Mouse (Mus musculus) myocyte (in vitro differentiated cells): ENCODE results near the gene Agbl2. TPM values are rescaled to one million over a fixed set of nuclear protein-coding genes. Genes with fewer than 3 reads are reported as not detected.

Experiments
- H3K27me3 ChIP-seq: one replicate; pipeline ENCODE4 v1.6.1; 2011; ENCODE audit not compliant: control insufficient read depth, insufficient read depth, insufficient read length
- H3K36me3 ChIP-seq: one replicate; pipeline ENCODE4 v1.6.1; 2011; ENCODE audit not compliant: control insufficient read depth, insufficient read depth
- H3K4me2 ChIP-seq: one replicate; pipeline ENCODE4 v1.6.1; 2011; ENCODE audit warnings: low read depth, control low read depth
- H3K4me3 ChIP-seq: one replicate; pipeline ENCODE4 v1.5.1; 2011; ENCODE audit warnings: mild to moderate bottlenecking, control low read depth, moderate library complexity
- H3K79me2 ChIP-seq: one replicate; pipeline ENCODE4 v1.6.1; 2011; ENCODE audit not compliant: control insufficient read depth, insufficient read depth
- H3ac ChIP-seq: one replicate; pipeline ENCODE4 v1.6.1; 2011; ENCODE audit not compliant: control insufficient read depth, insufficient read length
- CEBPB ChIP-seq: IDR thresholded peaks from 2 replicates; pipeline ENCODE4 v1.6.1; 2011; ENCODE audit warnings: mild to moderate bottlenecking, moderate library complexity; ENCODE audit not compliant: poor library complexity, insufficient read depth, severe bottlenecking
- E2F4 ChIP-seq: IDR thresholded peaks from one replicate; pipeline ENCODE4 v1.6.1; 2011; ENCODE audit warnings: mild to moderate bottlenecking, control low read depth, moderate library complexity; ENCODE audit not compliant: insufficient read depth
- MAX ChIP-seq: IDR thresholded peaks from one replicate; pipeline ENCODE4 v1.6.1; 2011; ENCODE audit warnings: low read depth, mild to moderate bottlenecking, control low read depth
- MYOD1 ChIP-seq, 3 experiments: IDR thresholded peaks; one replicate each; pipeline ENCODE4 v1.6.1; 2011; ENCODE audit warnings: control low read depth in 2 of 3, low read depth in 2 of 3, mild to moderate bottlenecking in 2 of 3, moderate library complexity in 1 of 3; ENCODE audit not compliant: insufficient read length in 2 of 3, control insufficient read depth in 1 of 3
- MYOG ChIP-seq, 3 experiments: IDR thresholded peaks; one replicate each; pipeline ENCODE4 v1.6.1; 2011; ENCODE audit warnings: control low read depth in 2 of 3, low read depth in 2 of 3, mild to moderate bottlenecking in 2 of 3; ENCODE audit not compliant: insufficient read length in 2 of 3, control insufficient read depth in 1 of 3, insufficient read depth in 1 of 3
- POLR2A ChIP-seq: IDR thresholded peaks from one replicate; pipeline ENCODE4 v1.6.1; 2011; ENCODE audit warnings: low read depth, mild to moderate bottlenecking, control low read depth, moderate library complexity; ENCODE audit not compliant: insufficient read length
- POLR2AphosphoS2 ChIP-seq: IDR thresholded peaks from one replicate; pipeline ENCODE4 v1.6.1; 2011; ENCODE audit warnings: low read depth, control low read depth; ENCODE audit not compliant: insufficient read length
- REST ChIP-seq: IDR thresholded peaks from one replicate; pipeline ENCODE4 v1.6.1; 2011; ENCODE audit warnings: mild to moderate bottlenecking, control low read depth, moderate library complexity; ENCODE audit not compliant: insufficient read depth, insufficient read length
- SRF ChIP-seq: IDR thresholded peaks from one replicate; pipeline ENCODE4 v1.6.1; 2011; ENCODE audit warnings: low read depth; ENCODE audit not compliant: control insufficient read depth, insufficient read length
- TCF12 ChIP-seq: IDR thresholded peaks from one replicate; pipeline ENCODE4 v1.6.1; 2011; ENCODE audit warnings: mild to moderate bottlenecking, control low read depth; ENCODE audit not compliant: poor library complexity, insufficient read depth, severe bottlenecking
- TCF3 ChIP-seq: IDR thresholded peaks from one replicate; pipeline ENCODE4 v1.6.1; 2011; ENCODE audit warnings: low read depth, control low read depth; ENCODE audit not compliant: insufficient read length
- USF1 ChIP-seq: IDR thresholded peaks from one replicate; pipeline ENCODE4 v1.6.1; 2011; ENCODE audit warnings: low read depth, mild to moderate bottlenecking, control low read depth, moderate library complexity
- polyA plus RNA-seq: library from polyadenylated mRNA; unstranded; fragments of >200 nt; fragmentation: generic; extraction: Trizol; gene quantifications from one replicate; pipeline ENCODE4 v1.2.1, GENCODE M21; 2012; ENCODE audit warnings: missing spikeins

Gene Agbl2
- polyA plus RNA-seq, 1 experiment = not detected

DNA sequence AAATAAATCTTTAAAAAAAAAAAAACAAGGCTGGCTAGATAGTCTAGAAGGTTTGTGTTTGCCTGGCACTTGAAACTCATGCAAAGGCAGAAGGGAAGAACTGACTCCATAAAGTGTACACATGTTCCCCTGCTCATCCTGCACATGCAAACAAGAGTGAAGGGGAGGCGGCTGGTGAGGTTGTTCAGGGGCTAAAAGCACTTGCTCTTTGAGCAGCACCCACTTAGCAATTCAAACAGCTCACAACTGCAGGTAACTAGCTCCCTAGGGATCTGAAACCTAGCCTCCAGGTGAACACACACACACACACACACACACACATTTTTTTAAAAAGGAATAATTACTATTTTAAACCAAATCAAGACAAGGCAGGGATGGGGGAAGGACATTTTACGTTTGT, 589 bp upstream of the Agbl2 start:
- no peak overlapping the region for H3K4me3 ChIP-seq
- H3ac ChIP-seq = no peak overlapping the region
- TF ChIP-seq REST (no peak), MYOD1 (IDR thresholded peaks at IDR 0.05; ENCODE audit: control insufficient read depth in 1 of 3, insufficient read length in 2 of 3, low read depth in 2 of 3) (no peak), CEBPB (no peak), TCF3 (no peak), MYOG (IDR thresholded peaks at IDR 0.05; ENCODE audit: control insufficient read depth in 1 of 3, insufficient read depth in 1 of 3, insufficient read length in 2 of 3, low read depth in 2 of 3) (no peak), SRF (no peak)
- H3K36me3 ChIP-seq = peaks cover 36% of the 10 kb centered on the region
- H3K27me3 ChIP-seq = no peaks in the 10 kb centered on the region
- peak overlapping the region; percentile 6 for H3K4me2 ChIP-seq
- H3K79me2 ChIP-seq = no peaks in the 10 kb centered on the region

DNA sequence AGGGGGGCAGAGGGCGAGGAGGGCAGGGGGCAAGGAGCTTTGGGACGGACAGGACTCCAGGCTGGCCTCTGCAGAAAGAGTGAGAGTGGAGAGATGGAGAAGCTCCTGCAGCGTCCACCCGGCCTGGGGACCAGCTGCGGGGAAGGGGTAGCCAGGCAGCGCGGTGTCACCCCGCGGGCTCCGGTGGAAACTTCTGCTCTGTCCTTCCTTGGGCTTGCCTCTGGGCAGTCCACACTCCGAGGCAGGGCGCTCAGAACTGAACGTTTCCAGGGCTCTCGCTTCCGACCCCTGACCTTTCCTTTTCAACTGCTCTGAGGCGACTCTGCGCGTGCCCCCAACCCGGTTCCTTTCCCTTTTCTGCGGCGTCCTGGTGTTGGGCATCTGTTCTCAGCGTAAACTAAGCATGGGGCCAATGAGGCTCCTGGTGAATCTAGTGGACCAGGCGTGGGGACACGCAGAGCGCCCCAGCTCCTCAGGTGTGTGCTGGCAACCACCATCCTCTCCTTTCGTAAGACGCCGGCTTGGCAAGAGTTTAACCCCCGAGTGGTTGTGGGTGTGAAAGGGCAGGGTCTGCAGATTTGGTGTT, 467 bp downstream of the Agbl2 start:
- peaks cover 26% of the 10 kb centered on the region for H3K36me3 ChIP-seq
- H3K27me3 ChIP-seq = no peaks in the 10 kb centered on the region
- H3K79me2 ChIP-seq = no peaks in the 10 kb centered on the region
- H3K4me3 ChIP-seq = no peak overlapping the region
- no peak overlapping the region for H3ac ChIP-seq
- H3K4me2 ChIP-seq = no peak overlapping the region
- no peak for TF ChIP-seq SRF
- TF ChIP-seq MYOD1 (IDR thresholded peaks at IDR 0.05; ENCODE audit: control insufficient read depth in 1 of 3, insufficient read length in 2 of 3, low read depth in 2 of 3) = no peak
- TF ChIP-seq TCF12 = no peak
- TF ChIP-seq MAX = no peak
- no peak for TF ChIP-seq E2F4
- no peak for TF ChIP-seq CEBPB
- TF ChIP-seq USF1 = no peak
- no peak for TF ChIP-seq TCF3
- TF ChIP-seq MYOG (IDR thresholded peaks at IDR 0.05; ENCODE audit: control insufficient read depth in 1 of 3, insufficient read depth in 1 of 3, insufficient read length in 2 of 3, low read depth in 2 of 3) = no peak
- no peak for TF ChIP-seq POLR2A
- TF ChIP-seq REST = no peak
- TF ChIP-seq POLR2AphosphoS2 = no peak

DNA sequence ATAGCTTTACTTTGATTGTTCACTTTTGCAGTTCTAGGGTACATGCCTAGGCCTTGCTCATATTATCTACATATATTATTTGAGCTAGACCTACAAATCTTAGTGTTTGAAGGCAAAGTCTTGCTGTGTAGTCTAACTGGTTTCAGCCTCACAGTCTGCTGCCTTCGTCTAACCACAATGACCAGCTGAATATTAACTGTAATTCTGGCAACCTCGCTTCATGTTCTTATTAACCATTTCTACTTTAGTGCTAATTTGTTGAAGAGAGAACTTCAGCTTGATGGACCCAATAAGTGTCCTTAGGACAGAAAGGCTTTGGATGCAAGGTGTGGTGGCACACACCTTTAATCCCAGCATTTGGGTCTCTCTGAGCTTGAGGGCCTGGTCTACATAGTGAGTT, 5.6 kb downstream of the Agbl2 start:
- Histone ChIP-seq H3K79me2 (no peaks in the 10 kb centered on the region), H3ac (no peak overlapping the region), H3K4me3 (no peak overlapping the region), H3K36me3 (no peaks in the 10 kb centered on the region), H3K4me2 (no peak overlapping the region), H3K27me3 (no peaks in the 10 kb centered on the region)
- no peak for TF ChIP-seq MAX
- no peak for TF ChIP-seq CEBPB
- TF ChIP-seq SRF = no peak
- TF ChIP-seq E2F4 = no peak
- TF ChIP-seq TCF3 = no peak
- no peak for TF ChIP-seq POLR2A
- no peak for TF ChIP-seq MYOG (IDR thresholded peaks at IDR 0.05; ENCODE audit: control insufficient read depth in 1 of 3, insufficient read depth in 1 of 3, insufficient read length in 2 of 3, low read depth in 2 of 3)
- TF ChIP-seq REST = no peak
- TF ChIP-seq MYOD1 (IDR thresholded peaks at IDR 0.05; ENCODE audit: control insufficient read depth in 1 of 3, insufficient read length in 2 of 3, low read depth in 2 of 3) = no peak
- TF ChIP-seq POLR2AphosphoS2 = no peak
- TF ChIP-seq USF1 = no peak
- TF ChIP-seq TCF12 = no peak

DNA sequence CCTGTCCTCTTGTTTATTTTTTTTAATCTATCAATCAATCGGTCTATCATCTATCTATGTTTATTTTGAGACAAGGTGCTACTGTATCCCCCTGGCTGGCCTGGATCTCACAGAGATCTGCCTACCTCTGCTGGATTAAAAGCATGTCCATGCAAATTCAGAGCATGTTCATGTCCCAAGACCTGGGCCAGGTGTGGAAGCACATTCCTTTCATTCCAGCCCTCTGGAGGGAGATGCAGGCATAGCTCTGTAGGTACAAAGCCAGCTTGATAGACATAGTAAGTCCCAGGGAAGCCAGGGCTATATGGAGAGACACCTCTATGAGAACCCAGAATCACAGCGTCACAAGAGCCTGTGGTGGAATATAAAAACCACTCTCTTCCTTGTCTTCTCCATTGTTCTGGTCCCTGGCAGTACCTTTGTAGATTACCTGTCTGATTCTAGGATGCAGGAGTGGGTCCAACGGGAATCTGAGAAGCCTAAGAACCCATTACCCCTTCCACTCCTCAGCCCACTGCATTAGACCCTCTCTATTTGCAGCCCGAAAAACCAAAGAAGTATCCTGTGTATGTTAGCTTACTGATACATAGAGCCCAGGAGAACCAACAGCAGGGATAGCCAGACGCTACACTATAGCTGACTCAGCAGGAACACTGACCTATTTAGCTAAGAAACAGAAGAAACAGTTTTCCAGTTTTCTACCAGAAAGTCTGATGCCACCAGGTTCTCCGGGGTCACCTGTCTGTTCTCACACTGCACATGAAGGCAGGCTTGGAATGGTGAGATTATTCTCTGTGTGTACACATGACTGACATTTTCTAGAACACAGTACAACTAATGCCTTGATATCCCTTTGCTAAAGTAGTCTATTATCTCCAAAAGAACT, 26.0 kb downstream of the Agbl2 start:
- Histone ChIP-seq H3ac (no peak overlapping the region), H3K79me2 (no peaks in the 10 kb centered on the region), H3K36me3 (no peaks in the 10 kb centered on the region), H3K4me2 (no peak overlapping the region), H3K4me3 (no peak overlapping the region), H3K27me3 (no peaks in the 10 kb centered on the region)
- no peak for TF ChIP-seq REST
- TF ChIP-seq CEBPB = no peak
- TF ChIP-seq POLR2AphosphoS2 = no peak
- TF ChIP-seq TCF12 = no peak
- no peak for TF ChIP-seq MYOG (IDR thresholded peaks at IDR 0.05; ENCODE audit: control insufficient read depth in 1 of 3, insufficient read depth in 1 of 3, insufficient read length in 2 of 3, low read depth in 2 of 3)
- no peak for TF ChIP-seq E2F4
- no peak for TF ChIP-seq MAX
- TF ChIP-seq USF1 = no peak
- no peak for TF ChIP-seq SRF
- no peak for TF ChIP-seq MYOD1 (IDR thresholded peaks at IDR 0.05; ENCODE audit: control insufficient read depth in 1 of 3, insufficient read length in 2 of 3, low read depth in 2 of 3)
- no peak for TF ChIP-seq TCF3
- no peak for TF ChIP-seq POLR2A
